Mouse (Mus musculus) hindbrain, embryonic 15.5 days (tissue): ENCODE measurements around the gene Rbl1. TPM values are rescaled to one million over a fixed set of nuclear protein-coding genes. Genes with fewer than 3 reads are reported as not detected.
"Not testable (repeated sequence)": the region's sequence is repeated elsewhere in the genome, so short reads cannot be mapped to it uniquely, and the experiment has no call there.

Experiments
- ATAC-seq: fragments of 200-750 bp; cut with Nextera tagmentation; 2 replicates; pipeline ENCODE4 v1.8.0; 2017; ENCODE audit warnings: low read depth, moderate number of reproducible peaks, moderate TSS enrichment; ENCODE audit not compliant: low FRiP score
- H3K27ac ChIP-seq: fragments of 300-500 bp; sonication (generic); replicated peaks from 2 replicates; pipeline ENCODE4 v1.5.1; 2015; ENCODE audit warnings: mild to moderate bottlenecking, inconsistent platforms
- H3K27me3 ChIP-seq: fragments of 300-500 bp; sonication (generic); 2 replicates; pipeline ENCODE4 v1.6.1; 2015; ENCODE audit warnings: control low read depth, inconsistent platforms
- H3K36me3 ChIP-seq: fragments of 300-500 bp; sonication (generic); 2 replicates; pipeline ENCODE4 v1.6.1; 2015; ENCODE audit warnings: control low read depth, inconsistent platforms
- H3K4me1 ChIP-seq: fragments of 300-500 bp; sonication (generic); replicated peaks from 2 replicates; pipeline ENCODE4 v1.6.1; 2015; ENCODE audit warnings: control low read depth, inconsistent platforms
- H3K4me2 ChIP-seq: fragments of 300-500 bp; sonication (generic); 2 replicates; pipeline ENCODE4 v1.6.1; 2015; ENCODE audit warnings: moderate library complexity, mild to moderate bottlenecking, inconsistent platforms
- H3K4me3 ChIP-seq: fragments of 300-500 bp; sonication (generic); 2 replicates; pipeline ENCODE4 v1.5.1; 2015; ENCODE audit warnings: mild to moderate bottlenecking, inconsistent platforms
- H3K9ac ChIP-seq: fragments of 300-500 bp; sonication (generic); 2 replicates; pipeline ENCODE4 v1.6.1; 2015; ENCODE audit warnings: inconsistent platforms
- H3K9me3 ChIP-seq: fragments of 300-500 bp; sonication (generic); 2 replicates; pipeline ENCODE4 v1.6.1; 2016; ENCODE audit warnings: control low read depth, inconsistent platforms
- WGBS: fragments of 180-500 bp; shearing (Covaris S2); methylation state at CpG from one replicate; pipeline ENCODE4 v1.1.7; 2015; 5-methylcytosine and 5-hydroxymethylcytosine counted together
- polyA plus RNA-seq: library from polyadenylated mRNA; unstranded; fragments of >200 nt; fragmentation: Nextera tagmentation; extraction: Ambion mirVana; gene quantifications from 2 replicates; pipeline ENCODE4 v1.2.1, GENCODE M21; 2015

The Rbl1 gene
- polyA plus RNA-seq, 1 experiment from 2014 or later = 6.3 TPM

DNA sequence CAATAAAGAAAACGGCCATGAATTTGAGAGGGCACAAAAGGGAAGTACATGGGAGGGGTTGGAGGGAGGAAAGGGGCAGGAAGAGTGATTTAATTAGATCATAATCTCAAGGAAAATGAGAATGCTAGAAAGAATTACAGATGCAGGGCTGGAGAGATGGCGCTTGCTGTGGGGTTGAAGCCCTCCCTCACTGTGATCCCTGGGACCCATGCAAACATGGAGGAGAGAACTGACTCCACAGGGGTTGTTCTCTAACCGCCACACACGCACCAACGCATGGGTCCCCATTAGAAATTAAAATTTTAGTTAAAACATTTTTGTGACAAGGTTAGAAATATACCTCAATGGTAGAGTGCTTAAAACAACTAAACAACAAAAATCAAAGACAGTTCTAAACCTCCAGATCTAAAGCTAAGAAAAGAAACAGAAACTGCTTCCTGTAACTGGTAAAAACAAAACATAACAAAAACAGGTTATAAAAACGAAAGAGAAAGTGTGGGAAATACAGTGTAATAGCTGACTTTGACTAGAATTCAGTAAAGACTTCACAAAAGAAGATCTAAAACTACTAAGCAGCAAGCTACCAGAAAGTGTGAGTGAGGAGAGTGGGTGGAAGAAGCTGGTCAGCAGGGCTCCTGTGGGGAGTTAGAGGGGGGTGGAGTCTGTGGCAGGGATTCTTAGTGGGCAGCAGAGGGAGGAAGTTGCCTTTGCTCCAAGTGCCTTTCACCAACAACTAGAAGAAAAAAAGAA lies 3.1 kb downstream of the Rbl1 start:
- Histone ChIP-seq H3K9ac (no peak overlapping the region), H3K27me3 (no peaks in the 10 kb centered on the region), H3K9me3 (no peaks in the 10 kb centered on the region), H3K36me3 (peaks cover 13% of the 10 kb centered on the region), H3K27ac (no peak overlapping the region), H3K4me1 (peaks cover 15% of the 10 kb centered on the region; the same call in 1 of the 2 replicates), H3K4me2 (no peak overlapping the region), H3K4me3 (no peak overlapping the region)
- WGBS = 80% methylated on average over 6 of the region's 6 CpGs
- ATAC-seq = no peak

GRCm38 (mm10) chr2:157198405-157198804 lies 5.9 kb downstream of the Rbl1 start:
- H3K9ac ChIP-seq, H3K27ac ChIP-seq, H3K27me3 ChIP-seq, H3K4me1 ChIP-seq, ATAC-seq, H3K9me3 ChIP-seq, H3K4me3 ChIP-seq, H3K4me2 ChIP-seq: not testable (repeated sequence)
- 96% methylated on average over 11 of the region's 11 CpGs for WGBS
- peaks cover 27% of the 10 kb centered on the region for H3K36me3 ChIP-seq

DNA sequence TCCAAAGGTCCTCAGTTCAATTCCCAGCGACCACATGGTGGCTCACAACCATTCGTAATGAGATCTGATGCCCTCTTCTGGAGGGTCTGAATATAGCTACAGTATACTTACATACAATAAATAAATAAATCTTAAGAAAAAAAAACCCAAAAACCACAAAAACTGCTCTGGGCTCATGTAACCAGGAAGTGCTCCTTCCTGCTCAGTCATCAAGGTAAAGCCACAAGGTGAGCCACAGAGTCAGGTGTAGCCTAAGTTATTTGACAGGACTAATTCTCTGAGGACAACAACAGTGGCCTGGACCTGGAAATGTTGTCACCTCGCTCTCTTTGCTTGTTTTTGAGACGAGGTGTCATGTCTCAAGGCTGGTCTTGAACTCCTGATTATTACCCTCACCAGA lies 13.7 kb downstream of the Rbl1 start:
- WGBS = 94% methylated on average over 4 of the region's 4 CpGs
- Histone ChIP-seq H3K4me2 (no peak overlapping the region), H3K9me3 (no peaks in the 10 kb centered on the region), H3K27ac (no peak overlapping the region), H3K4me3 (no peak overlapping the region), H3K36me3 (peaks cover 68% of the 10 kb centered on the region), H3K9ac (no peak overlapping the region), H3K4me1 (no peaks in the 10 kb centered on the region), H3K27me3 (no peaks in the 10 kb centered on the region)
- ATAC-seq = no peak

- peaks cover 52% of the 10 kb centered on the region for H3K36me3 ChIP-seq
- WGBS = 91% methylated on average over 4 of the region's 4 CpGs
- no peak for ATAC-seq
These were observed 17.1 kb downstream of the Rbl1 start for GRCm38 (mm10) chr2:157187223-157187622.

DNA sequence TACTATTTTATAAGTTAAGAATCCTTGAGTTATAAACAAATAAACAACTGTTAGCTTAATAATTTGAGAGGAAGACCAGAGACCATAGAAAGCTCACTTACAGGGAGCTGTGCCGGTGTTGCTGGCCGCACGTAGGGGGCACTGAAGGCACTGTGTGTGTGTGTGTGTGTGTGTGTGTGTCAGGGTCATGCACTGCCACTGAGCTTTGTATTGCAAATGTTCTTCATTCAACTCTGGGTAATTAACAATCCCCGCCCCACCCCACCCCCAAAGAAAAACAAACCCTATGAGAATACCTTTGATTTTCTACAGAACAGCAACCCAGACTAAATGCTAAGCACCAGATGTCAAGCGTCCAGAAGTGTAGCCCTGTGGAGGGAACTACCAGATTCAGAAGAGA lies 17.8 kb downstream of the Rbl1 start:
- Histone ChIP-seq H3K4me3 (no peak overlapping the region), H3K27ac (no peak overlapping the region), H3K9me3 (no peaks in the 10 kb centered on the region), H3K4me2 (no peak overlapping the region), H3K9ac (no peak overlapping the region), H3K36me3 (peaks cover 45% of the 10 kb centered on the region), H3K4me1 (no peaks in the 10 kb centered on the region), H3K27me3 (no peaks in the 10 kb centered on the region)
- 19% methylated on average over 5 of the region's 5 CpGs for WGBS
- no peak for ATAC-seq

More at GRCm38 (mm10) chr2:157187223-157187622, 17.1 kb downstream of the Rbl1 start:
- Histone ChIP-seq H3K9me3 (no peaks in the 10 kb centered on the region), H3K4me1 (no peaks in the 10 kb centered on the region), H3K4me3 (no peak overlapping the region), H3K27ac (no peak overlapping the region), H3K4me2 (no peak overlapping the region), H3K9ac (no peak overlapping the region), H3K27me3 (no peaks in the 10 kb centered on the region)

GRCm38 (mm10) chr2:157185022-157185660 lies 19.2 kb downstream of the Rbl1 start:
- Histone ChIP-seq H3K4me1 (no peaks in the 10 kb centered on the region), H3K27ac (no peak overlapping the region), H3K36me3 (peaks cover 37% of the 10 kb centered on the region), H3K27me3 (no peaks in the 10 kb centered on the region), H3K4me2 (no peak overlapping the region), H3K4me3 (no peak overlapping the region), H3K9me3 (no peaks in the 10 kb centered on the region), H3K9ac (no peak overlapping the region)
- ATAC-seq = no peak
- WGBS = 95% methylated on average over 13 of the region's 13 CpGs

DNA sequence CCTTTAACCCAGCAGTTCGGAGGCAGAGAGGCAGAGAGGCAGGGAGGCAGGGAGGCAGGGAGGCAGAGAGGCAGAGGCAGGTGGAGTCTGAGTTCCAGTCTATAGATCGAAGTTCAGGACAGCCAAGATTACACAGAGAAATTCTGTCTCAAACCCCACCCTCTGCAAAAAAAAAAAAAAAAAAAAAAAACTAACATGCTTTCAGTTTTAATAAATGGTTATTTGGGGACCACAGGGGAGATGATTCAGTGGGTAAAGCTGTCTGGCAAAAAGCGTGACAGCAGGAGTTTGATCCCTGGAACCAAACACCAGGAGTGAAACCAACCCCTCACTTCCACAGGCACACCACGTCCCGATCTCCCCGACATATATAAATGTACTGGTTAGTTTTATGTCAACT lies 26.2 kb downstream of the Rbl1 start:
- H3K9ac ChIP-seq = no peak overlapping the region
- no peak overlapping the region for H3K27ac ChIP-seq
- WGBS = 86% methylated on average over 6 of the region's 6 CpGs
- no peaks in the 10 kb centered on the region for H3K27me3 ChIP-seq
- peaks cover 13% of the 10 kb centered on the region; the same call in 1 of the 2 replicates for H3K36me3 ChIP-seq
- ATAC-seq = no peak
- H3K9me3 ChIP-seq = no peaks in the 10 kb centered on the region
- no peak overlapping the region for H3K4me2 ChIP-seq
- H3K4me1 ChIP-seq = no peaks in the 10 kb centered on the region
- no peak overlapping the region for H3K4me3 ChIP-seq

- no peak overlapping the region for H3K9ac ChIP-seq
- H3K4me2 ChIP-seq = no peak overlapping the region
- no peaks in the 10 kb centered on the region for H3K9me3 ChIP-seq
- no peak overlapping the region for H3K27ac ChIP-seq
- WGBS = 92% methylated on average over 3 of the region's 3 CpGs
- ATAC-seq = no peak
- H3K4me3 ChIP-seq = no peak overlapping the region
- no peaks in the 10 kb centered on the region for H3K4me1 ChIP-seq
- 0 out of 2 replicates have a peak, but pooled peaks cover 16% of the 10 kb centered on the region for H3K36me3 ChIP-seq
- H3K27me3 ChIP-seq = no peaks in the 10 kb centered on the region
These were observed 28.1 kb downstream of the Rbl1 start for GRCm38 (mm10) chr2:157176248-157176647.

DNA sequence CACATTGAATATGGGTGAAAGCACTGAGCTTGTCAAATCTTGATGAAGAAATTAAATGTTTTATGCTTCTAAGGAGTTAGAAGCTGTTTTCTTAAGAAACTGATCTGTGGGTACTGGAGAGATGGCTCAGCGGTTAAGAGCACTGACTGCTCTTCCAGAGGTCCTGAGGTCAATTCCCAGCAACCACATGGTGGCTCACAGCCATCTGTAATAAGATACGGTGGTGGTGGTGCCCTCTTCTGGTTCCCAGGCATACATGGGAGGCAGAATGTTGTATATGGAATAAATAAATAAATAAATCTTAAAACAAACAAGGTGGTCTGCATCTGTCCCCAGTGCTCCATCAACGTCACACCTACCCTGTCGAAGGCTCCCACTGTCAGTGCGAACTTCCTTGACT lies 29.9 kb downstream of the Rbl1 start:
- no peak overlapping the region for H3K4me3 ChIP-seq
- no peak overlapping the region for H3K27ac ChIP-seq
- H3K9me3 ChIP-seq = no peaks in the 10 kb centered on the region
- no peaks in the 10 kb centered on the region for H3K27me3 ChIP-seq
- H3K4me2 ChIP-seq = no peak overlapping the region
- 0 out of 2 replicates have a peak, but pooled peaks cover 16% of the 10 kb centered on the region for H3K36me3 ChIP-seq
- 78% methylated on average over 5 of the region's 5 CpGs for WGBS
- no peak for ATAC-seq
- no peaks in the 10 kb centered on the region for H3K4me1 ChIP-seq
- H3K9ac ChIP-seq = no peak overlapping the region

- WGBS = 97% methylated on average over 6 of the region's 6 CpGs
- H3K9ac ChIP-seq = no peak overlapping the region
- no peak overlapping the region for H3K4me2 ChIP-seq
- no peaks in the 10 kb centered on the region for H3K4me1 ChIP-seq
- no peak overlapping the region for H3K4me3 ChIP-seq
- H3K36me3 ChIP-seq = 0 out of 2 replicates have a peak, but pooled peaks cover 16% of the 10 kb centered on the region
- no peak overlapping the region for H3K27ac ChIP-seq
- no peaks in the 10 kb centered on the region for H3K27me3 ChIP-seq
- H3K9me3 ChIP-seq = no peaks in the 10 kb centered on the region
- no peak for ATAC-seq
These were observed 30.8 kb downstream of the Rbl1 start for GRCm38 (mm10) chr2:157173555-157173954.

GRCm38 (mm10) chr2:157172984-157173383 lies 31.4 kb downstream of the Rbl1 start:
- H3K9me3 ChIP-seq = no peaks in the 10 kb centered on the region
- no peak for ATAC-seq
- no peak overlapping the region for H3K4me3 ChIP-seq
- H3K27me3 ChIP-seq = no peaks in the 10 kb centered on the region
- no peak overlapping the region for H3K9ac ChIP-seq
- H3K4me1 ChIP-seq = no peaks in the 10 kb centered on the region
- H3K36me3 ChIP-seq = peaks cover 19% of the 10 kb centered on the region; the same call in 1 of the 2 replicates
- H3K4me2 ChIP-seq = no peak overlapping the region
- H3K27ac ChIP-seq = no peak overlapping the region
- WGBS = 98% methylated on average over 6 of the region's 6 CpGs

DNA sequence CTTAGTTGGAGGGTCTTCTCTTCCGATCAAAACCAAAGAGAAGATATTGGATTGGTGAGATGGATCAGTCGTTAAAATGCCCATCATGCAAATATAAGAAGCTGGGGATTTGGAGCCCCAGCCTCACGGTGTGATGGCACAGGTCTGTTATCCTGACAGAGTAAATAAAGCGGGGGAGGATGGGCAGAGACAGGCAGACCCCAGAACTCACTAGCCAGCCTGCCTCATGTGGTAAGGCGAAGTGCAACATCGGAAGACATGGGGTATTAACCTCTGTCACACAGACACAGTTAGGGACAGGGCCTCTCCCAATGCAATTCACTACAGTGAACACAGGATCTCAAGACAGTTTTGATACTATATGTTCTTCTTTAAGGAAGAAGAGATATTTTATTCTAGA lies 33.7 kb downstream of the Rbl1 start:
- Histone ChIP-seq H3K4me3 (no peak overlapping the region), H3K9me3 (no peaks in the 10 kb centered on the region), H3K27ac (no peak overlapping the region), H3K27me3 (no peaks in the 10 kb centered on the region), H3K4me2 (no peak overlapping the region), H3K4me1 (no peaks in the 10 kb centered on the region), H3K9ac (no peak overlapping the region), H3K36me3 (peaks cover 24% of the 10 kb centered on the region)
- no peak for ATAC-seq
- 26% methylated on average over 6 of the region's 6 CpGs for WGBS
